Mouse (Mus musculus) ES-Bruce4 (cell line): ENCODE data around the gene Wnt7b.

ENCODE experiments used
- EP300 ChIP-seq: IDR thresholded peaks from 2 replicates; pipeline ENCODE4 v1.6.1; 2011; ENCODE audit warnings: low read depth, low read length; ENCODE audit not compliant: insufficient read depth
- POLR2A ChIP-seq: IDR thresholded peaks from one replicate; pipeline ENCODE4 v1.8.1; 2011; ENCODE audit warnings: low read length; ENCODE audit not compliant: insufficient read depth

- TF ChIP-seq POLR2A: no peak
- no peak for TF ChIP-seq EP300
These were observed 17.3 kb downstream of the Wnt7b start for GRCm38 (mm10) chr15:85564966-85565365.
